Mouse (Mus musculus) layer of hippocampus, adult 18-20 months (tissue): ENCODE measurements at regions not wholly inside any gene's neighbourhood (a gene's known extent, or its start where the extent isn't known, plus 50 kb on each side); places are given as distances from the start of the nearest gene placed in this dataset.

Experiments used
- DNase-seq, 2 experiments: peaks; one replicate each; pipeline ENCODE4 v3.0.0; 2022; ENCODE audit warnings: low spot score in 2 of 2

- no peak for DNase-seq
These were observed 73.3 kb upstream of the Lep start for GRCm38 (mm10) chr6:28986756-28987155.

GRCm38 (mm10) chr6:28987386-28987785 is 72.6 kb upstream of the Lep start:
- no peak for DNase-seq

- DNase-seq: peak; percentile 30 to 68
These were observed 70.6 kb upstream of the Lep start for GRCm38 (mm10) chr6:28989433-28989832.

- no peak for DNase-seq
These were observed 69.8 kb upstream of the Lep start for GRCm38 (mm10) chr6:28990210-28990609.

GRCm38 (mm10) chr6:28994481-28994880 is 65.5 kb upstream of the Lep start:
- no peak for DNase-seq

GRCm38 (mm10) chr6:28995701-28996100 is 64.3 kb upstream of the Lep start:
- no peak for DNase-seq

- no peak for DNase-seq
These were observed 60.5 kb upstream of the Lep start for GRCm38 (mm10) chr6:28999386-29000094.

GRCm38 (mm10) chr6:29002141-29002540 is 57.9 kb upstream of the Lep start:
- no peak for DNase-seq

GRCm38 (mm10) chr6:29002811-29003210 is 57.2 kb upstream of the Lep start:
- DNase-seq: no peak

- no peak for DNase-seq
These were observed 54.2 kb upstream of the Lep start for GRCm38 (mm10) chr6:29005803-29006202.
